Mouse (Mus musculus): Measurements from ENCODE around the gene Hap1.

DNA sequence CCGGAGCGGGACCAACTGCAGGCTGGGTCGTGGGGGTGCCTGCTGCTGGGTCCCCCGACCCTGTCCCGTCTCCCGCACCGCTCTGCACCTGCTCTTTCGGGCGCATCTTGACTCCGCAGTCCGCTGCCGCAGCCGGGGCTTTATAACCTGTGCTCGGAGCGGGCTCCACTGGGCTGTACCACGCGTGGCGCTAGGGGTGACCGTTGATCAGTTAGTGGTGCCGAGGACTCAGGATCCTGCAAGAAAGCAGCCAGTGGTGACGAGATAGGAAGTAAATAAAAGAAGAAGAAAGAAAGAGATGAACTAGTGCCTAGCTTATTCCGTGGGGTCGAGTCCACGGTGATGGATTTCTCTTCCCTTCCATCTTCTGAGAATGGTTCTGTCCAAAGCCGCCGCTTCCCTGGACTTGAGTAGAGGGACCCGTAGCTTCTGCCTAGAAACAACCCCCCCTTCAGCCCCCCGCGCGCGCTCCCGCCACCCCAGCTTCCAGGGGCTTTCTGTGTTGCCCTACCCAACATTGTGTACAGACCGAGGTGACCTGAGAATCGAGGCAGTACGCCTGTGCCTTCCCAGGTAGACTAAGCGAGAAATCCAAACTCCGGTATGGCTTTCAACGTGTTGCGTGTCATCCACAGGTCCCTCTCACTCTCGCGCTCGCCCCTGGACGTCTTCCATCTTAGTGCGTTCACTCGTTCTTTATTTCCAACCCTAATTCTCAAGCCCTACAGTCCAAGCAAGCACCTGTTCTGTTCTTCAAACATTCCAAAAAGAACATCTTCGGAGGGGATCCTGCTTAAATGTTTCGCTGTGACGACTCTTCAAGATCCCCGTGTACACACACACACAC lies at the start of gene Hap1:
- TF ChIP-seq SRF (IDR thresholded peaks at IDR 0.05; ENCODE audit: control insufficient read depth, insufficient read length, low read depth): no peak
- TF ChIP-seq USF1 (IDR thresholded peaks at IDR 0.05; ENCODE audit: low read depth): no peak
- TF ChIP-seq MAX (IDR thresholded peaks at IDR 0.05; ENCODE audit: low read depth): no peak
- TF ChIP-seq POLR2A (IDR thresholded peaks at IDR 0.05; ENCODE audit: insufficient read length, low read depth): no peak
